Mouse (Mus musculus): Measurements from ENCODE around the gene Dpf1.

GRCm38 (mm10) chr7:29316976-29317375 lies 13.2 kb downstream of the Dpf1 start:
- TF ChIP-seq CTCF (IDR thresholded peaks at IDR 0.05; ENCODE audit: low read depth) (no peak), EP300 (IDR thresholded peaks at IDR 0.05; ENCODE audit: low read depth) (no peak)

Measured in heart, postnatal 0 days (tissue).